Mouse (Mus musculus): ENCODE data around the gene Gm3002.
"Not testable (repeated sequence)": the region's sequence is repeated elsewhere in the genome, so short reads cannot be mapped to it uniquely, and the experiment has no call there.

Gene Gm3002

DNA sequence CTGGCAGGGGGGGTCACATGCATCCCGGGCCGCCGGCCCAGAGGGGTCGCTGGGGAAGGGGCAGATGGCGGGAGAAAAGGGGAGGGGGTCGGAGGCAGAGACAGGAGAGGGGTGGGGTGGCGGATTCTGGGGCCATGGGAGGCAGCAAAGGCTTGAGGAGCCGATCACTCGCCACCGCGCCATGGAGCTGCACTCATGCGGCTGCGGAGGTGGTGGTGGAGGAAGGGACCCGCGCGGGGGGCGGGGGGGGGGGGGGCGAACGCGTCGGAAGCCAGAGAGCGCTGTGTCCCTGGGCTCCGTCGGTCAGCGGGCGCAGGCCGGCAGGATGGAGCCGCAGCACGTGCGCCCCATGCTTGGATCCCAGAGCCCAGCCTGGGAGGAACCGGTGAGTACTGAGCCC is at the start of gene Gm3002:
TSS of gene Gm3002 (plus strand) at position 301 of the 400 bp plus-strand sequence.
- not testable (repeated sequence) for DNase-seq

DNA sequence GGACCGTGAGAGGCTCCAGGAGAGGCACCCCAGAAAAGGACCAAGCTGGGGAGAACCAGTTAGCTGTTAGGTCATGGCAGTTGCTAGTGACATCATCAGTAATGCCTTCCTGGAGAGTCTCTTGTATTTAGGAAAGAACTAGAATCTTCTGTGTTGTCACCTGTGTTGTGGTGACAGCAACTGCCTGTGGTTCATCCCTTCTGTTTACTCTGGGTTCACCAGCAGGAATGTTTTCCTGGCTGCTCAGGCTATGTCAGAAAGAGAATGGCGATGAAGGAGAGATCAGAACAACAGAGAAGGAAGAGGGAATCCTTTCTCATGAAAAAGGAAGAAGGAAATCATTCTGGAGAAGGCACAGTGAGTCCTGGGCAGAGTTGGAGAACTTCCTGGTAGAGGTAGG is 36.1 kb downstream of the Gm3002 start, which contains the start of gene Gm3033:
TSS of gene Gm3033 (plus strand) at position 301 of the 400 bp plus-strand sequence.
- not testable (repeated sequence) for DNase-seq

DNA sequence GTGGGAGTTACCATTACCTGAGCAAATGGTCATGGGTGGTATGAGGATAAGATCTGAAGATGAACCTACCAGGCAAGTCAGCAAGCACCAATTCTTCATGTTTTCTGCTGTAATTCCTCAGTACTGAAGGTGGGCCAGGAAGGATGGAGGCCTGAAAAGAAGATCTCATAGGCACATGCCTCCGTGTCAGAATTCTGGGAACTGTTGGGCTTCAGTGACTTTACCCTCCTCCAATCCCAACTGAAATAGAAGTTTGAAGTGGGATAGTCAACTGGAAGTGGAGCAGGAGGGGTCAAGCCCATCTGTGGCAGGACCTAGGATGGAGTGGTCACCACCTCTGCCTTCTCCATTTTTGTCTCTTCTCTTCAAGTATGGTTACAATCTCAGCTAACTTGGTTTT is 74.0 kb downstream of the Gm3002 start, which contains the start of gene Gm2916:
TSS of gene Gm2916 (plus strand) at position 301 of the 400 bp plus-strand sequence.
- not testable (repeated sequence) for DNase-seq

DNA sequence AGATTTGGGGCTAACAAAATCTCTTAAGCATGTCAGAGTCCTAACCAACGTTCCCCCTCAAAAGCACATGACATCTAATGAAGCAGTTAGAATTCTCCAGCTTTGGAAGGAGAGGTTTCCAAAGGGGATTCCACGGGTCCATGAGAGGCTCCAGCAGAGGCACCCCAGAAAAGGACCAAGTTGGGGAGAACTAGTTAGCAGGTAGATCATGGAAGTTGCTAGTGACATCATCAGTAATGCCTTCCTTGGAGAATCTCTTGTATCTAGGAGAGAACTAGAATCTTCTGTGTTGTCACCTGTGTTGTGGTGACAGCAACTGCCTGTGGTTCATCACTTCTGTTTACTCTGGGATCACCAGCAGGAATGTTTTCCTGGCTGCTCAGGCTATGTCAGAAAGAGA is 121.6 kb downstream of the Gm3002 start, which contains the start of gene Gm3029:
TSS of gene Gm3029 (plus strand) at position 301 of the 400 bp plus-strand sequence.
- not testable (repeated sequence) for DNase-seq

DNA sequence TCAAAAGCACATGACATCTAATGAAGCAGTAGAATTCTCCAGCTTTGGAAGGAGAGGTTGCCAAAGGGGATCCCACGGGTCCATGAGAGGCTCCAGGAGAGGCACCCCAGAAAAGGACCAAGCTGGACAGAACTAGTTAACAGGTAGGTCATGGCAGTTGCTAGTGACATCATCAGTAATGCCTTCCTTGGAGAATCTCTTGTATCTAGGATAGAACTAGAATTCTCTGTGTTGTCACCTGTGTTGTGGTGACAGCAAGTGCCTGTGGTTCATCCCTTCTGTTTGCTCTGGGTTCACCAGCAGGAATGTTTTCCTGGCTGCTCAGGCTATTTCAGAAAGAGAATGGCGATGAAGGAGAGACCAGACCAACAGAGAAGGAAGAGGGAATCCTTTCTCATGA is 153.4 kb downstream of the Gm3002 start, which contains the start of gene Gm3095:
TSS of gene Gm3095 (plus strand) at position 301 of the 400 bp plus-strand sequence.
- not testable (repeated sequence) for DNase-seq

DNA sequence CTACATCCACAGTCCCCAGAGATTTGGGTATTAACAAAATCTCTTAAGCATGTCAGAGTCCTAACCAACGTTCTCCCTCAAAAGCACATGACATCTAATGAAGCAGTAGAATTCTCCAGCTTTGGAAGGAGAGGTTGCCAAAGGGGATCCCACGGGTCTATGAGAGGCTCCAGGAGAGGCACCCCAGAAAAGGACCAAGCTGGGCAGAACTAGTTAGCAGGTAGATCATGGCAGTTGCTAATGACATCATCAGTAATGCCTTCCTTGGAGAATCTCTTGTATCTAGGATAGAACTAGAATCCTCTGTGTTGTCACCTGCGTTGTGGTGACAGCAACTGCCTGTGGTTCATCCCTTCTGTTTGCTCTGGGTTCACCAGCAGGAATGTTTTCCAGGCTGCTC is 188.2 kb downstream of the Gm3002 start, which contains the start of gene Gm3099:
TSS of gene Gm3099 (plus strand) at position 301 of the 400 bp plus-strand sequence.
- not testable (repeated sequence) for DNase-seq
